Mouse (Mus musculus) midbrain, embryonic 12.5 days (tissue): ENCODE results near the gene Gm6793. TPM values are rescaled to one million over a fixed set of nuclear protein-coding genes. Genes with fewer than 3 reads are reported as not detected.

ENCODE experiments used
- ATAC-seq: fragments of 200-750 bp; cut with Nextera tagmentation; 2 replicates; pipeline ENCODE4 v1.8.0; 2017; ENCODE audit warnings: low read depth, moderate TSS enrichment, moderate library complexity; ENCODE audit not compliant: low FRiP score
- H3K27ac ChIP-seq: fragments of 300-500 bp; sonication (generic); replicated peaks from 2 replicates; pipeline ENCODE4 v1.5.1; 2016; ENCODE audit warnings: mild to moderate bottlenecking
- H3K27me3 ChIP-seq: fragments of 300-500 bp; sonication (generic); 2 replicates; pipeline ENCODE4 v1.6.1; 2016; ENCODE audit warnings: mild to moderate bottlenecking
- H3K36me3 ChIP-seq: fragments of 300-500 bp; sonication (generic); 2 replicates; pipeline ENCODE4 v1.6.1; 2016
- H3K4me1 ChIP-seq: fragments of 300-500 bp; sonication (generic); 2 replicates; pipeline ENCODE4 v1.6.1; 2016
- H3K4me2 ChIP-seq: fragments of 300-500 bp; sonication (generic); replicated peaks from 2 replicates; pipeline ENCODE4 v1.6.1; 2016; ENCODE audit warnings: mild to moderate bottlenecking, moderate library complexity
- H3K4me3 ChIP-seq: fragments of 300-500 bp; sonication (generic); 2 replicates; pipeline ENCODE4 v1.5.1; 2016; ENCODE audit warnings: mild to moderate bottlenecking
- H3K9ac ChIP-seq: fragments of 300-500 bp; sonication (generic); replicated peaks from 2 replicates; pipeline ENCODE4 v1.6.1; 2016; ENCODE audit warnings: mild to moderate bottlenecking, moderate library complexity
- H3K9me3 ChIP-seq: fragments of 300-500 bp; sonication (generic); 2 replicates; pipeline ENCODE4 v1.6.1; 2016; ENCODE audit warnings: mild to moderate bottlenecking
- WGBS: fragments of 180-500 bp; shearing (Covaris S2); methylation state at CpG from one replicate; pipeline ENCODE4 v1.1.7; 2016; 5-methylcytosine and 5-hydroxymethylcytosine counted together
- polyA plus RNA-seq: library from polyadenylated mRNA; unstranded; fragments of >200 nt; fragmentation: Nextera tagmentation; extraction: Ambion mirVana; gene quantifications from 2 replicates; pipeline ENCODE4 v1.2.1, GENCODE M21; 2016

Gm6793 gene
- polyA plus RNA-seq, 1 experiment from 2014 or later = 0.56 TPM

DNA sequence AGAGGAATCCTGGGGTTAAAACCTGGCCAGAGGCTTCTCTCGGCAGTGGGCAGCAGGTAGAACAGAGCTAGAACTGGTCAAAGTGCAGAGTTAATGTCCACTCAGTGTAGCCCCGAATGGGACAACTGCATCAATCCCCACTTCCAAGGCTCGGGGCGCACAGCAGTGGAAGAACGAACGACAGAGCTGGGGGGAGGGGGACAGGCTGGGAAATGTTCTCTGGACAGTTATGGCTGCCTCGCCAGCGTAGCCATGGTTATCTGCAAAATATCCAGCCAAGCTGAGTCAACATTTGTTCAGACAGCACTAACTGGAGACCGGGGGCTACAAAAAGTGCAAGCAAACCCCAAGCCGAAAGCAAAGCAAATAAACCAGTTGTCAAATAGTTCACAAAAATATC, 36.7 kb downstream of the Gm6793 start:
- H3K9me3 ChIP-seq = no peaks in the 10 kb centered on the region
- no peak overlapping the region for H3K9ac ChIP-seq
- H3K36me3 ChIP-seq = peaks cover 59% of the 10 kb centered on the region
- ATAC-seq = no peak
- no peaks in the 10 kb centered on the region for H3K27me3 ChIP-seq
- H3K4me2 ChIP-seq = no peak overlapping the region
- no peak overlapping the region for H3K4me3 ChIP-seq
- H3K27ac ChIP-seq = no peak overlapping the region
- H3K4me1 ChIP-seq = no peaks in the 10 kb centered on the region
- 80% methylated on average over 10 of the region's 10 CpGs for WGBS

- H3K4me2 ChIP-seq = no peak overlapping the region
- H3K4me1 ChIP-seq = no peaks in the 10 kb centered on the region
- no peak overlapping the region for H3K27ac ChIP-seq
- WGBS = 80% methylated on average over 2 of the region's 2 CpGs
- H3K36me3 ChIP-seq = peaks cover 54% of the 10 kb centered on the region
- H3K9me3 ChIP-seq = no peaks in the 10 kb centered on the region
- no peak for ATAC-seq
- no peaks in the 10 kb centered on the region for H3K27me3 ChIP-seq
- no peak overlapping the region for H3K4me3 ChIP-seq
- H3K9ac ChIP-seq = no peak overlapping the region
Measured at GRCm38 (mm10) chr8:111976326-111976725, 38.5 kb downstream of the Gm6793 start.

DNA sequence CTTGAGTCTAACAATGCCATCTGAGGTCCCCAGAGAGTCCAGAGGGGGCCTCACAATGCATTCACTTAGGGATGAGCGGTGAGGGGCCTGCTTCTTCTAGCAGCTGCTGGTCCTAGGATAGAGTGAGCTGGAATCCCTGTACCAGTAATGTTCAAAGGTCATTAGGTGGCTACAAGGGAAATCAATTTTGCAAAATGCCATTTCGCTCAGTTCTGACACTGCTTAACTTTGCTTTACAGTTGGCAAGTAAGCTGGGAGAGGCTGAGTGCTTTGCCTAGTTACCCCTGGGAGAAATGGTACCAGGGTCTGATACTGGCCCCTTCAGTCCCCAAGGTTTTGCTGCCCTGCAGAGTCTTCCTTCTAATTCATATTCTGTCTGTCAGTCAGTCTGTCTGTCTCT, 39.1 kb downstream of the Gm6793 start:
- no peaks in the 10 kb centered on the region for H3K9me3 ChIP-seq
- no peak overlapping the region for H3K4me2 ChIP-seq
- H3K9ac ChIP-seq = no peak overlapping the region
- H3K4me1 ChIP-seq = no peaks in the 10 kb centered on the region
- 94% methylated on average over 2 of the region's 2 CpGs for WGBS
- no peak overlapping the region for H3K27ac ChIP-seq
- peaks cover 54% of the 10 kb centered on the region for H3K36me3 ChIP-seq
- no peak overlapping the region for H3K4me3 ChIP-seq
- no peak for ATAC-seq
- no peaks in the 10 kb centered on the region for H3K27me3 ChIP-seq

GRCm38 (mm10) chr8:111974138-111974537, 40.7 kb downstream of the Gm6793 start:
- Histone ChIP-seq H3K4me1 (no peaks in the 10 kb centered on the region), H3K27ac (no peak overlapping the region), H3K27me3 (no peaks in the 10 kb centered on the region), H3K4me3 (no peak overlapping the region), H3K36me3 (peaks cover 56% of the 10 kb centered on the region), H3K9me3 (no peaks in the 10 kb centered on the region), H3K9ac (no peak overlapping the region), H3K4me2 (no peak overlapping the region)
- WGBS = 97% methylated on average over 12 of the region's 12 CpGs
- ATAC-seq = no peak

DNA sequence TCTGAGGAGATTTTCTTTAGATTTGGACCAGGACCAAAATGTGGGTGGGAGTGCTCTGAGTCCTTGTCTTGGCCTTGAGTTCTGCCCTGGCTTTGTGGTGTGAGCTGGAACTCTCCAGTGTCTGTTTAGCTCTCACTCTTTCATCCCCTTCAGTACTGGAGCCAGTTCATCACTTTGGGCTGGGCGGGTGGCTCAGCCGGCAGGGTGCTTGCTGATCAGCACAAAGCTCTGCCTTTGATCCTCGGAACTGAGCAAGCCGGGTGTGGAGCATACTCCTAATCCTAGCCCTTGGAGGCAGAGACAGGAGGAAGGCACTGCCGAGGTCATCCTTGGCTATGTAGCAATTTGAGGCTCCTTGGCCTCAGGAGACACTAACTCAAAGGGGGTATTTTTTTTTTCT, 45.8 kb downstream of the Gm6793 start:
- Histone ChIP-seq H3K9me3 (no peaks in the 10 kb centered on the region), H3K9ac (no peak overlapping the region), H3K27ac (0 out of 2 replicates have a peak overlapping the region, but pooled peaks have one; percentile 3), H3K4me3 (no peak overlapping the region), H3K4me1 (no peaks in the 10 kb centered on the region), H3K4me2 (no peak overlapping the region), H3K27me3 (no peaks in the 10 kb centered on the region), H3K36me3 (peaks cover 18% of the 10 kb centered on the region)
- 17% methylated on average over 5 of the region's 5 CpGs for WGBS
- no peak for ATAC-seq

GRCm38 (mm10) chr8:111968541-111968940, 46.3 kb downstream of the Gm6793 start:
- ATAC-seq = no peak
- no peak overlapping the region for H3K4me3 ChIP-seq
- peaks cover 14% of the 10 kb centered on the region for H3K36me3 ChIP-seq
- 79% methylated on average over 10 of the region's 10 CpGs for WGBS
- H3K27me3 ChIP-seq = no peaks in the 10 kb centered on the region
- H3K9me3 ChIP-seq = no peaks in the 10 kb centered on the region
- H3K4me2 ChIP-seq = no peak overlapping the region
- H3K4me1 ChIP-seq = no peaks in the 10 kb centered on the region
- no peak overlapping the region for H3K9ac ChIP-seq
- 0 out of 2 replicates have a peak overlapping the region, but pooled peaks have one; percentile 3 for H3K27ac ChIP-seq

DNA sequence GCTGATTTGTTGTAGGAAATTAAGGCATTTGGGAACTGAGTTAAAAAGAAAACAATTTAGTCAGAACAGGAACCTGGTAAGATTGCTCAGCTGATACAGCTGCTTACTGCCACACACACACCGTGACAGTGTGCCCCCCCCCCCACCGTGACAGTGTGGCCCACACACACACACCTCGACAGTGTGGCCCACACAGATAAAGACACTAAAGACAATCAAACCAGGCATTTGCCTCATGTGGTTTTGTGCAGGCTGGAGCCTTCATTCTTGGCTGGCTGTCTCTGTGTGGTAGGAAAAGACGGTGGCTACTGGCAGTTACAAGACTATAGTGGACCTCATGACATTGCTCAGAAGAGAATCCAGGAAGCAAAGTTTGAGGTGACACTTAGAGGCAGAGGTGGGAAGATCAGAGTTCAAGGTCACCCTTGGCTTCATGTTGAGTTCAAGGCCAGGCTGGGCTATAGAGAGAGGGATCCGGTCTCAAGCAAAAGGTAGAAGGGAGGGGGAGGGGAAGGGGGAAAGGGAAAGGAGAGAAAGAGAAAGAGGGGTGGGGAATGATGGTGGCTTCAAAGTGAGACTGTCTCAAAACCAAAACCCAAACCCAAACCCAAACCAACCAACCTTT, 47.5 kb downstream of the Gm6793 start:
- no peaks in the 10 kb centered on the region for H3K27me3 ChIP-seq
- peaks cover 7% of the 10 kb centered on the region for H3K36me3 ChIP-seq

GRCm38 (mm10) chr8:111964849-111965561, 49.8 kb downstream of the Gm6793 start:
- H3K9me3 ChIP-seq = no peaks in the 10 kb centered on the region
- no peaks in the 10 kb centered on the region for H3K36me3 ChIP-seq
- ATAC-seq = no peak
- no peaks in the 10 kb centered on the region for H3K27me3 ChIP-seq
- 83% methylated on average over 7 of the region's 7 CpGs for WGBS
- no peak overlapping the region for H3K9ac ChIP-seq
- no peak overlapping the region for H3K4me2 ChIP-seq
- no peaks in the 10 kb centered on the region for H3K4me1 ChIP-seq
- no peak overlapping the region for H3K4me3 ChIP-seq
- no peak overlapping the region for H3K27ac ChIP-seq

More for the DNA sequence above, 47.5 kb downstream of the Gm6793 start:
- ATAC-seq = no peak
- no peak overlapping the region for H3K4me3 ChIP-seq
- no peaks in the 10 kb centered on the region for H3K4me1 ChIP-seq
- no peak overlapping the region for H3K9ac ChIP-seq
- H3K9me3 ChIP-seq = no peaks in the 10 kb centered on the region
- no peak overlapping the region for H3K4me2 ChIP-seq
- no peak overlapping the region for H3K27ac ChIP-seq
- WGBS = 90% methylated on average over 5 of the region's 5 CpGs

- no peak overlapping the region for H3K4me3 ChIP-seq
- H3K9me3 ChIP-seq = no peaks in the 10 kb centered on the region
- no peak overlapping the region for H3K27ac ChIP-seq
- 71% methylated on average over 5 of the region's 5 CpGs for WGBS
- H3K4me1 ChIP-seq = no peaks in the 10 kb centered on the region
- no peak overlapping the region for H3K4me2 ChIP-seq
- no peaks in the 10 kb centered on the region for H3K27me3 ChIP-seq
- H3K9ac ChIP-seq = no peak overlapping the region
- ATAC-seq = no peak
- H3K36me3 ChIP-seq = peaks cover 4% of the 10 kb centered on the region; the same call in 1 of the 2 replicates
Measured at GRCm38 (mm10) chr8:111964351-111964750, 50.5 kb downstream of the Gm6793 start.

- Histone ChIP-seq H3K4me3 (no peak overlapping the region), H3K4me1 (no peaks in the 10 kb centered on the region), H3K9me3 (no peaks in the 10 kb centered on the region), H3K27me3 (no peaks in the 10 kb centered on the region), H3K9ac (no peak overlapping the region), H3K4me2 (no peak overlapping the region), H3K27ac (no peak overlapping the region), H3K36me3 (peaks cover 9% of the 10 kb centered on the region; the same call in 1 of the 2 replicates)
- ATAC-seq = no peak
- WGBS = 77% methylated on average over 4 of the region's 4 CpGs
Measured at GRCm38 (mm10) chr8:111963546-111963945, 51.3 kb downstream of the Gm6793 start.
